Mouse (Mus musculus) spleen, adult 2 months (tissue): ENCODE measurements at regions not wholly inside any gene's neighbourhood (a gene's known extent, or its start where the extent isn't known, plus 50 kb on each side); places are given as distances from the start of the nearest gene placed in this dataset.
"Not testable (repeated sequence)": the region's sequence is repeated elsewhere in the genome, so short reads cannot be mapped to it uniquely, and the experiment has no call there.

Experiments used
- CTCF ChIP-seq: fragments of 200-500 bp; IDR thresholded peaks from 2 replicates; pipeline ENCODE4 v1.5.1; 2011; ENCODE audit warnings: mild to moderate bottlenecking, inconsistent platforms; ENCODE audit not compliant: insufficient read depth, insufficient read length, insufficient replicate concordance; ENCODE audit errors: extremely low read depth
- POLR2A ChIP-seq: fragments of 200-500 bp; IDR thresholded peaks from 2 replicates; pipeline ENCODE4 v1.6.1; 2011; ENCODE audit warnings: low read depth, low read length, inconsistent platforms

DNA sequence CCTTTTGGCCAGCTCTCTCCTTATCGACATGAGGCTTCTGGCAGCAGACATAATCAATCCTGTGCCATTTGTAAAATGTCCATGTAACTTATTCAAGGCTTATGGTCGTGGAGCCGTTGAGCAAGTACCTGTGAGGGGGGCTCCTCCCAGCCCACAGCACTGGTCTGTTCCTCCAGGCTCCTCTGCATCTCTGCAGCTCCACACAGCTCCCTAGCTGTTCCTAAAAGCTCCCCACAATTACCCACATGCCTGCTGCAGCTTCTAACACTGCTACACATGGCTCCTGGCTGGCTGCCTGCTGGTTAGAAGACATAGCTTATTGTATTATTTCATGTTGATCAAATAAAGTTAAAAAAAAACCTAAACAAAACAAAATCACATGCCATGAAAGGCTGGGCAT lies 77.9 kb downstream of the Tcp10c start:
- TF ChIP-seq POLR2A, CTCF: not testable (repeated sequence)
